Mouse (Mus musculus) left cerebral cortex, postnatal 25 days (tissue): Measurements from ENCODE around the gene Ncmap. TPM values are rescaled to one million over a fixed set of nuclear protein-coding genes. Genes with fewer than 3 reads are reported as not detected.

Experiments
- DNase-seq, 2 experiments: peaks; one replicate each; pipeline ENCODE4 v3.0.0; 2022; ENCODE audit warnings: low spot score in 2 of 2, mixed read lengths in 1 of 2
- intact Hi-C: fragments of 180-260 bp; cut with DNase I; formaldehyde crosslinking; loops from one replicate; pipeline ENCODE4 v1.15.1; 2025
- total RNA-seq, 2 experiments: library from RNA; stranded (reverse); gene quantifications; 2 replicates each; pipeline ENCODE4 v1.2.3; 2021

The Ncmap gene
- 1 to 10 TPM in 1 of 2 experiments, under 1 TPM in 1; 0.46 to 1.2 TPM for total RNA-seq

GRCm38 (mm10) chr4:135397991-135398390 lies at the start of gene Ncmap:
Ncmap (minus strand) TSS chr4:135398227.
- DNase-seq = no peak
- intact Hi-C loops = no loop called here

DNA sequence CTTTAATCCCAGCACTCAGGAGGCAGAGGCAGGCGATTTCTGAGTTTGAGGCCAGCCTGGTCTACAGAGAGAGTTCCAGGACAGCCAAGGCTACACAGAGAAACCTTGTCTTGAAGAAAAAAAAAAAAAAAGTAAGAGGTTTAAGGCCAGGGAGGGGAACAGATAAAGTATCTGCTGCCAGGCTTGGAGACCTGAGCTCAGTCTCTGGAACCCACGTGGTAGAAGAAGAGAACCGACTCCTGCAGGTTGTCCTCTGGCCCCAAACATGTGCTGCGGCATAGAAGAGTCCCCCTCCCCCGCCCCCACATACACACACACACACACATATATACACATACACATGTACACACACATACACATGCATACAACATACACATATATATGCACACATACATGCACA lies 44.4 kb upstream of the Ncmap start:
- intact Hi-C loops = no loop called here

GRCm38 (mm10) chr4:135439904-135440522 lies 42.0 kb upstream of the Ncmap start:
- intact Hi-C loops = no loop called here
- DNase-seq = no peak

More for the DNA sequence above, 44.4 kb upstream of the Ncmap start:
- DNase-seq = no peak

DNA sequence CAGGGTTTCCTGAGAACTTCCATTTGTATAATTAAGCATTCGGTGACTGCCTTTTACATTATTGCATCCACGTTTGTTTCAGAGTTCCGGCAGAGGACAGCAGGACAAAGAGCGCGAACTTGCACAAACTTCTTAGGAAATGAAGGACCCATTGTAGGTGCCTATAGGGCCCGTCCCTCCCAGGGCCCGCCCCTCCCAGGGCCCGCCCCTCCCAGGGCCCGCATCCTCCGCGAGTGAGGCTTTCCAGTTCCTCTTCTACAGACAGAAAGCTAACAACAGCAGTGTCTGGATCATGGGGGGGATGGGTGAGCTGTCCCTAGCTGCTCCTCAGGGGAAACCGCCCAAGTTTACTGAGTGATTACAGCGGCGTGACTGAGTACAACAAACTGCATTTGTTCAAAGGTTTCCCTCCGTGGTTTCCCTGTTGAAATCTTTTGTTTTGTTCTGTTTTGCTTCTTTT lies 41.2 kb upstream of the Ncmap start:
- peak in 1 of 2 experiments; percentile 28 for DNase-seq
- intact Hi-C loops = no loop called here

DNA sequence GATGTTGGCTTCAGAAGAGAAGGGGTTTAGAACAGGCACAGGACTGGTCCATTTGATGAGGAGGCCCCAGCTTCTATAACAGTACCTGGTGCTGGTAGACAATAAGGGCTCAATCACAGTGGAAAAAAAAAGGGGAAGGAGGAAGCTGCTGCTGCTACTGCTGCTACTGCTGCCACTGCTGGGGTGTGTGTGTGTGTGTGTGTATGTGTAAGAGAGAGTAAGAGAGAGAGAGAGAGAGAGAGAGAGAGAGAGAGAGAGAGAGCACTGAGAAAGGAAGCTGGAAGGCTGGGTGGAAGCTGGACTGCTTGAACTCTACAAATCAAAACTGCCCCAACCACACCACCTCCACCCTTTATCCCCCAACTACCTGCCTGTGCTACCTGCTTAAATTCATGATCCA lies 39.9 kb upstream of the Ncmap start:
- no peak for DNase-seq
- intact Hi-C loops = no loop called here

- intact Hi-C loops = no loop called here
- DNase-seq = no peak
These were observed 38.3 kb upstream of the Ncmap start for GRCm38 (mm10) chr4:135436291-135436690.

DNA sequence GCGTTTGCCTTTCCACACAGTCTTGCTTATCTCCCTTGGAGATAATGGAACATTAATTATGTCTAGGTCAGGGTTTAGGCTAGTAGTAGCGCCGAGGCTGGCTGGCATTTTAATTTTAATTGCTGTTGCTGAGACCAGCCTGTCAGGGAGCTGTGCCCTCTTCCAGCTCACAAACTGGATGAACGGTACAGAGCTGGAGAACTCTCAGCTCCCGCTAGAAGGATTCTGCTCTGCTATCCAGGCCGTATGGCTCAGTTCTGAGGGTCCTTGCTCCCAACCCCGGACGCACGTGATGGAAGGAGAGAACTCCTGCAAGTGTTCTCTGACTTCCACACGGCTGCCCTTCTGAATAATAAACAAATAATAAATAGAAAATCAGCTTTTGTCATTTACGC lies 36.4 kb upstream of the Ncmap start:
- intact Hi-C loops = no loop called here
- DNase-seq = no peak

DNA sequence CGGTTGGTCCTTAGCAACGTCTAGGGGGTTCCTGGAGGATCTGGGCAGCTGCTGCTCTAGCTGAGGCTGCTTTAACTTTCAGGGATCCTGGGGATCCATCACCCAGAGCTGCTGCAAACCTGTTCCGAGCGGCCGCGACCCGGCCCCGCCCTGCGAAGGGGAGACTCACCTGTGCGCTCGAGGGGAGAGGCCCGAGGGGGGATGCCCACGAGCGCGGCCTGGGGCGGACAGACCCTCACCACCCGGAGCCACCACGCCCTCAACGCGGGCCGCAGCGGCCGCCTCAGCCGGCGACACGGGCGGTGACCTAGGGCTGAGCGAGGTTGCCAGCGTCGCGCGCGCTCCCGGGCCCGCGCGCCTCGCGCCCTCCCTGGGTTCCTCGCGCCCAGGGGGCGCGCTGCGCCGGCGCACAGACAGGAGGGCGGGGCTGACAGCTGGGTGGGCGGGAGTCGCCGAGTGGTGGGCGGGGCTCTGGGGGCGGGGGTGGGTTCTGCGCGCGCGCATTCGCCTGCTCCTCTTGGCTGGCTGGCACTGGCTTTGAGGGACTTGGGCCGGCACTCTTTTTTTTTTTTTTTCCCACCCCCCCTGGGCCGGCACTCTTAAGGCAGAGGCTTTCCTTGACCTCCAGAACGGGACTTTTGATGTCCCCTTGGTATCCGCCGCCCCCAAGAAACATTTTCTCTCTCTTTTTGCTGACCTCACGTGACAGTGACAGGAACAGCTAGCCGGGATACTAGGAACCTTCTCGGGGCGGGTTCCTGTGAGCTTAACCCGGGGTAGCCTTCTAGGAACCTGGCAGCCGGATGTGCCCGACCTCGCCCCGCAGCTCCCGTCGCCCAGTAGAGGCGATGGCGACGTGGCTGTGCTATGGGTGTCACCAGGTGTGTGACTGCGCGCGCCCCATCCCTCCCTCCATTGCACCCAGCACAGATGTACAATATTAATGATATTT lies 35.7 kb upstream of the Ncmap start, which contains the start of gene Rcan3:
Rcan3 (minus strand) TSS at position 411 of the 952 bp plus-strand sequence.
- intact Hi-C loops = no loop called here
- peak; percentile 48 to 54 for DNase-seq

DNA sequence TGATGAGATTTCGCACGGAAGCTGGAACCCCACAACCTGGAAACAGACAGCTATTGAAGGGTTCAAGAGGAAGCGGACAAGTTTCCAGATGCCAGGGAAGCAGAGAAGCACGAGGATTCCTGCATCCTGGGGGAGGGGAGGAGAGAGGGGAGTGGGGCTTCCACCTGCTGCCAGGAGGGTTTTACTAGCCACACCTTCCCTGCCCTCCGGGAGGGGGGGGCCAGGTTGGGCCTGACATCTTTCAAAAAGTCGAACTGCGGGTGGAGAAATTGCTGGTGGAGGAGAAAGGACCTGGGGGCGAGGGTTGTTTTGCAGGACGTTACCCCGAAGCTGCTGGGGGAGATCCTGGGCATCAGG lies 35.0 kb upstream of the Ncmap start:
- DNase-seq = no peak
- intact Hi-C loops = no loop called here

- intact Hi-C loops = no loop called here
- no peak for DNase-seq
These were observed 32.1 kb upstream of the Ncmap start for GRCm38 (mm10) chr4:135429990-135430760.

GRCm38 (mm10) chr4:135429383-135429782 lies 31.4 kb upstream of the Ncmap start:
- intact Hi-C loops = no loop called here
- peak in 1 of 2 experiments; percentile 13 for DNase-seq

GRCm38 (mm10) chr4:135426587-135426986 lies 28.6 kb upstream of the Ncmap start:
- no peak for DNase-seq
- intact Hi-C loops = no loop called here

DNA sequence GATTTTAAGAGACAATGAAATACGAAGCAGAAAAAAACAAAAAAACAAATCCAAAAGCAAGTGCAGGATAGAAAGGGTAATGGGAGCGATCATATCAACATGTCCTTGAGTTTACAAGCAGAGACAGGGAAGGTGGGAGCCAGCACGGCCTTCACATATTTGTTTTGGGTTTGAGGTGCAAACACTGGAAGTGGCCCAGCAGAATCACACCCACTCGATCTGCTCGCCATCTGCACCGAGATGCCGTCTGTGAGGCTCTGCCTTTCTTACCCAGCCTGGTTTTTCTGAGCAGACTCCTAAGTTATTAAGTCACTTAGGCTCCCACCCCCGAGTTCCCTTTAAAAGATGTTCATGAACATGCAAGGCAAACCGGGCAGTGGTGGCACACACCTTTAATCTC lies 27.6 kb upstream of the Ncmap start:
- intact Hi-C loops = no loop called here

GRCm38 (mm10) chr4:135420961-135421360 lies 22.9 kb upstream of the Ncmap start:
- intact Hi-C loops = no loop called here

More for the DNA sequence above, 27.6 kb upstream of the Ncmap start:
- DNase-seq = peak; percentile 76 to 88

GRCm38 (mm10) chr4:135420416-135420815 lies 22.4 kb upstream of the Ncmap start:
- DNase-seq = no peak
- intact Hi-C loops = no loop called here

More at GRCm38 (mm10) chr4:135420961-135421360, 22.9 kb upstream of the Ncmap start:
- no peak for DNase-seq

DNA sequence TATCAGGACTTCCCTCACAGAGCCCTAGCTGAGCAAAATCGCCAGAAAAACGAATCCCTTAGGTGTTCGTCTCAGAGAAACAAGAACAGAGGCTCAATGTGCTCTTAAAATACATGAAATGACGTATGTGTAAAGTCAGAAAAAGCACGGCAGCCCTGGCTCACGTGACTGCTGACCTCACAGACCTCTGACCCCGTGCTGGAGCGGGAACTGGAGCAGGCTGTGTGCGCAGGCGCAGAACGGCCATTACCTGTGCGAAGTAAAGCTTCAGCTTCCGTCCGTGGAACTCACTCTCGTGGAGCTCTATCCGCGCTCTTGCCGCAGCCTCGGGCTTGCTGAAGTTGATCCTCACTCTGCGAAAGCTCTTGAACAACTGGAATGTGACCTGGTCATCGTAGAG lies 22.0 kb upstream of the Ncmap start:
- intact Hi-C loops = no loop called here
- no peak for DNase-seq

DNA sequence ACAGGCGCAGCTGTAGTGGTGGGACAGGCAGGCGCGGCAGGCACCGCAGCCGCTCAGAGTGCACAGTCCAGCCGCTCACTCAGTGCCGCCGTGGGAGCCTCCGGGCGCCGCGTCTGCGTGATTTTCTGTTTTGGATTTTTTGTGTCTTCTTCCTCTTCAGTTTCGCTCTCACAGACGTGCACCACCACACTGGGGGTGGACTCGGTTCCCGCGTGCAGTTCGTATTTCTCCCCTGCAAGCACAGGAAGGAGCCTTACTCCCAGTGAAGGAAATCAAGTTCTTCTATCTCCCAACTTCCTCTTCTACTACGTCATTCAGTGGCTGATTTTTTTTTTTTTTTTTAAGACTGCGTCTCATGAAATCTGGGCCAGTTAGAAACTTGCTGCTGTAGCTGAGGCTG lies 18.3 kb upstream of the Ncmap start:
- intact Hi-C loops = no loop called here

DNA sequence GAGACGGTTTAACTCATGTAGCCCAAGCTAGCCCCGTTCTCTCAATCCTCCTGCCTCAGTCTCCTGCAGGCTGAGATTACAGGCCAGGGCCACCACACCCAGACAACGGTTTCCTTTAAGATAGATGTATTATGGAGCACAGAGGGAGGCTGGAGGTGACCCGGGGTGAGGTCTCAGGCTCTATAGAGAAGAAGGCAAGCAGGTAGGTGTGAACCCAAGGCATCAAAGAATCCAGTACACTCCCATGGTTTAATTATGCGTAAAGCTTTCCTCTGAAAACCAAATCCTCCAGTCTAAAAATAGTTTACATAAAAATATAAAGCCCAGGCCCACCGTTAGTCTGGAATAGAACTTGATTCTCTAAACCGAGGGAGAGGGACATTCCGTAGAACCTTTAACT lies 15.5 kb upstream of the Ncmap start:
- DNase-seq = no peak
- intact Hi-C loops = no loop called here

More for the DNA sequence above, 18.3 kb upstream of the Ncmap start:
- DNase-seq = no peak

DNA sequence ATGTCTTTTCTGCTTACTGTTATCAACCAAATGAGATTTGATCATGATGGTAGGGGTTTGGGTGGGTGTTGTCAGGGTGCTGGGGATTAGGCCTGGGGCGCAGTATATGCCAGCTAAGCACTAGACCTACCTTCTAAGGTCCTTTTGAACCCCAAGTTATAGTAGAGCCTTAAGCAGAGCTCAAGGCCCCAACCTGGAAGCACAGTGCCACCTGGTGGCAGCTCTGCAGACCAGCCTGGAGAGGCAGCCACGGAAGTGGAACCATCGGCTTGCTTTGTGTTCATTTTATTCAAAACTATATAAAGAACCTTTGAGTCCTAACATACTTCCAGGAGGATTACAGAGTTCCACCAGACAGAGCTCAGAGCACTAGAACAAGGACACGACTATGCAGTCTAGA lies 13.6 kb upstream of the Ncmap start:
- intact Hi-C loops = loop anchor here (1.0 kb wide), 2 partner anchors 29 to 53 kb away; no protein-coding TSS in a partner anchor
- DNase-seq = peak; percentile 30 to 43

DNA sequence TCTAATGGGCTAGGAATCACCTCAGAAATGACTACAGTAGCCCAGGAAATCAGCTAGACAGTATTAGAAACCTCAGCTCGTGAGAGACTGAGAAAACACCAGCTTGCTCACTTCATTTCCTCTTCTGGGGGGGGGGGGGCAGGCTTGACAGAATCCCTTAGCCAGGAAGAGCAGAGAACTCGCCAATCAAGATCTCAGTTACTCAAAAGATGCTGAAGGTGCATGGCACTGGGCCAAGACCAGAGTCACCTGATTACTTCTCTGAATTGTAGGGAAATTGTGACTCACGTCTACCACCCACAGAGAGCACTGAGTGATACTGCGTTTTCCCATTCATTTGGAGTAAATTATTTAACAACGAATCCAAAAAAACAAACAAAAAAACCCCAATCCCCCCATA lies 8.2 kb upstream of the Ncmap start:
- intact Hi-C loops = no loop called here
- DNase-seq = peak; percentile 17 to 42
